7 mouse cellular contexts compared by ENCODE assay signal in genomic region chr2:93415281-93415680, GRCm38 (mm10). TPM values are rescaled to one million over a fixed set of nuclear protein-coding genes. Genes with fewer than 3 reads are reported as not detected.
DNase-seq lines count a peak whose midpoint lies in the region; ATAC-seq and TF ChIP-seq lines count a peak whose summit lies in the region.

No protein-coding gene starts in this region.

- peak; percentile 74 for TF ChIP-seq CTCF in kidney, adult 2 months (conservative IDR thresholded peaks at IDR 0.05; ENCODE audit: insufficient read depth, insufficient read length, low read depth, low read length)
- TF ChIP-seq CTCF in G1E (IDR thresholded peaks at IDR 0.05; ENCODE audit: low read depth, low read length) = peak; percentile 80

- ATAC-seq in kidney, embryonic 14.5 days (ENCODE audit: low FRiP score, low TSS enrichment) = no peak
- no peak for ATAC-seq in G1E (ENCODE audit: extremely low read depth, insufficient number of reproducible peaks, low FRiP score, poor library complexity, severe bottlenecking)
- ATAC-seq in limb, embryonic 15.5 days (ENCODE audit: insufficient number of reproducible peaks, low FRiP score, low TSS enrichment, low read depth) = 0 out of 2 replicates have a peak, but pooled peaks have one; percentile 9
- ATAC-seq in neural tube, embryonic 14.5 days (ENCODE audit: low read depth) = 0 out of 2 replicates have a peak, but pooled peaks have one; percentile 22
- no peak for ATAC-seq in activated CD4-positive, CD25-positive, alpha-beta regulatory T cell, adult 4 months

- no peaks in the 10 kb centered on the region for H3K36me3 ChIP-seq in kidney, adult 2 months (ENCODE audit: control insufficient read depth, insufficient read depth, low read length)
- H3K36me3 ChIP-seq in kidney, embryonic 14.5 days (ENCODE audit: control insufficient read depth, insufficient read depth, low read length) = no peaks in the 10 kb centered on the region
- H3K36me3 ChIP-seq in G1E (replicated peaks) = no peaks in the 10 kb centered on the region
- no peaks in the 10 kb centered on the region for H3K36me3 ChIP-seq in limb, embryonic 15.5 days
- H3K36me3 ChIP-seq in neural tube, embryonic 14.5 days (ENCODE audit: control insufficient read depth, insufficient read depth, low read length) = no peaks in the 10 kb centered on the region

- H3K9me3 ChIP-seq in kidney, embryonic 14.5 days (ENCODE audit: control insufficient read depth, low read length) = no peaks in the 10 kb centered on the region
- H3K9me3 ChIP-seq in G1E (replicated peaks) = no peaks in the 10 kb centered on the region
- H3K9me3 ChIP-seq in limb, embryonic 15.5 days = no peaks in the 10 kb centered on the region
- H3K9me3 ChIP-seq in neural tube, embryonic 14.5 days (ENCODE audit: control insufficient read depth, low read length) = no peaks in the 10 kb centered on the region

- H3K27ac ChIP-seq in kidney, adult 2 months (ENCODE audit: insufficient read depth, low read depth, low read length) = no peak overlapping the region
- H3K27ac ChIP-seq in kidney, embryonic 14.5 days (ENCODE audit: low read depth, low read length) = no peak overlapping the region
- no peak overlapping the region for H3K27ac ChIP-seq in limb, embryonic 15.5 days
- H3K27ac ChIP-seq in neural tube, embryonic 14.5 days (ENCODE audit: low read depth, low read length) = no peak overlapping the region

- no peak overlapping the region for H3K9ac ChIP-seq in kidney, embryonic 14.5 days (ENCODE audit: low read depth, low read length)
- no peak overlapping the region for H3K9ac ChIP-seq in limb, embryonic 15.5 days
- H3K9ac ChIP-seq in neural tube, embryonic 14.5 days (replicated peaks; ENCODE audit: low read depth, low read length) = no peak overlapping the region

- no peak overlapping the region for H3K4me3 ChIP-seq in kidney, adult 2 months (ENCODE audit: insufficient read depth, low read depth, low read length)
- H3K4me3 ChIP-seq in kidney, embryonic 14.5 days (ENCODE audit: low read length) = no peak overlapping the region
- H3K4me3 ChIP-seq in G1E (ENCODE audit: low read depth, low read length) = no peak overlapping the region
- H3K4me3 ChIP-seq in limb, embryonic 15.5 days = no peak overlapping the region
- H3K4me3 ChIP-seq in neural tube, embryonic 14.5 days (ENCODE audit: low read depth, low read length) = no peak overlapping the region

- no peak overlapping the region for H3K4me2 ChIP-seq in kidney, embryonic 14.5 days (replicated peaks; ENCODE audit: low read depth, low read length)
- H3K4me2 ChIP-seq in limb, embryonic 15.5 days = no peak overlapping the region
- no peak overlapping the region for H3K4me2 ChIP-seq in neural tube, embryonic 14.5 days (ENCODE audit: low read depth, low read length)

- H3K4me1 ChIP-seq in kidney, adult 2 months (ENCODE audit: control insufficient read depth, insufficient read depth, low read length) = no peaks in the 10 kb centered on the region
- peaks cover 18% of the 10 kb centered on the region for H3K4me1 ChIP-seq in kidney, embryonic 14.5 days (ENCODE audit: control insufficient read depth, insufficient read depth, low read length)
- peaks cover 3% of the 10 kb centered on the region; the same call in 1 of the 2 replicates for H3K4me1 ChIP-seq in G1E (ENCODE audit: insufficient read depth, low read depth, low read length)
- H3K4me1 ChIP-seq in limb, embryonic 15.5 days = peaks cover 10% of the 10 kb centered on the region; the same call in 1 of the 2 replicates
- H3K4me1 ChIP-seq in neural tube, embryonic 14.5 days (ENCODE audit: control insufficient read depth, insufficient read depth, low read length) = 0 out of 2 replicates have a peak, but pooled peaks cover 3% of the 10 kb centered on the region

- no peaks in the 10 kb centered on the region for H3K27me3 ChIP-seq in kidney, adult 2 months (replicated peaks; ENCODE audit: control insufficient read depth, insufficient read depth, low read length)
- no peaks in the 10 kb centered on the region; the same call in 1 of the 2 replicates for H3K27me3 ChIP-seq in kidney, embryonic 14.5 days (ENCODE audit: control insufficient read depth, insufficient read depth, low read length)
- H3K27me3 ChIP-seq in G1E (ENCODE audit: insufficient read depth, low read length) = peaks cover 34% of the 10 kb centered on the region
- peaks cover 19% of the 10 kb centered on the region; the same call in 1 of the 2 replicates for H3K27me3 ChIP-seq in limb, embryonic 15.5 days
- H3K27me3 ChIP-seq in neural tube, embryonic 14.5 days (ENCODE audit: control insufficient read depth, insufficient read depth, low read length) = no peaks in the 10 kb centered on the region

- DNase-seq in kidney, adult 2 months = peak; percentile 47
- peak; percentile 26 for DNase-seq in G1E (ENCODE audit: low spot score)
- DNase-seq in brain, adult 2 months (ENCODE audit: low read depth, low spot score) = peak; percentile 29

- no peak for TF ChIP-seq POLR2A in kidney, adult 2 months (IDR thresholded peaks at IDR 0.05; ENCODE audit: low read depth, low read length)

- 57% methylated on average over 5 of the region's 5 CpGs for WGBS in kidney, adult 2 months
- 38% methylated on average over 5 of the region's 5 CpGs for WGBS in kidney, embryonic 14.5 days
- 34% methylated on average over 5 of the region's 5 CpGs for WGBS in limb, embryonic 15.5 days
- WGBS in neural tube, embryonic 14.5 days = 47% methylated on average over 5 of the region's 5 CpGs

RNA-seq across cellular contexts. Expression of gene Cd82, which starts 47.7 kb away (rescaled TPM):
- 200 and 223 TPM in 2 replicates for polyA plus RNA-seq in kidney, adult 2 months (2012; rRNA removed)
- polyA plus RNA-seq in kidney, embryonic 14.5 days (2014; fragmentation: Nextera tagmentation; extraction: Ambion mirVana) = 17.4 and 27.4 TPM in 2 replicates
- 30.6 TPM in 1 of 2 replicates, not detected in the other for total RNA-seq in G1E (2014; fragmentation: Nextera tagmentation)
- total RNA-seq in G1E (2017) = 0.87 and 1.5 TPM in 2 replicates
- 0.20 and 0.24 TPM in 2 replicates for polyA plus RNA-seq in G1E (2012)
- 51.4 and 63.0 TPM in 2 replicates for polyA plus RNA-seq in limb, embryonic 15.5 days (2015; fragmentation: Nextera tagmentation; extraction: Ambion mirVana)
- polyA plus RNA-seq in neural tube, embryonic 14.5 days (2014; fragmentation: Nextera tagmentation; extraction: Ambion mirVana) = 8.1 and 11.9 TPM in 2 replicates
- 100 to 1,000 TPM; 408 to 719 TPM for polyA plus RNA-seq in activated CD4-positive, CD25-positive, alpha-beta regulatory T cell, adult 4 months (2017; shearing (Covaris generic))

Comparison
In these comparisons a context has a peak if more than half of its experiments do, and no peak if none do; other contexts are left out.
1. ATAC-seq: peak in limb, embryonic 15.5 days (single experiment) and neural tube, embryonic 14.5 days (single experiment); none in kidney, embryonic 14.5 days (single experiment), G1E (single experiment) and activated CD4-positive, CD25-positive, alpha-beta regulatory T cell, adult 4 months (single experiment).
2. Peak in every context shown above with its lines, with median percentiles within 50 percentile points of each other: DNase-seq.